Mouse (Mus musculus): ENCODE results near the gene Rad51b.
A peak's percentile ranks its signal among the peaks of the same experiment; 100 is the strongest.

Rad51b gene

DNA sequence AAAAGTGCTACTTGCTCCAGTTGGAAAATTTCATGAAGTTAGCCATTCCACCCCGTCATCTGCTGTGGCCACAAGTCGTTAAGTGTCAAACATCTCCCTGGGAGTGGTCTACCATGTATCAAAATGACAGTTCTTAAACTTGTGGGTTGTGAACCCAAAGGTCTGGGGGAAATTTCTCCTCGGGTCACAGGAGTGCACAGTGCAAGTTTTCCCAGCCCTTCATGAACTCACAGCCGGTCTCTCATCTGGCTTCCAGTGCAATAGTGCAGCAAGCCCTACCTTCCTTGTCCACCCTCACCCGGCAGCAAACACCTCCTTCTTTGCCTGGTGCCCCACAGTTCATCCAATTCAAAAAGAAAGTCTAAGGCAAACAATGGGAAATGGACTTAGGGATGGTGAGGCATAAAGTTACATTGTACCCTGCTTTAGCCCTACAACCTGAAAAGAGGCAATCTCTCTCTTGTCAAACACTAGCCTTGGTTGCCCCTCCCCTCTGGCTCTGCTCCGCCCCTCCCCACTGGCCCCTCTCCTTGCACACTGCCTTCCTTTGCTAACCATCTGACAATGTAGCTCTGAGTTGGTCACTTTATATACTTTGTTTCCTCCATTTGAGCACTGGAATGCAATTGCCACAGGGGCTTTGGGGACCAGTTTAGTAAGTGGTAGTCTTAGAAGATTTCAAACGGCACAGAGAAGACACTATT is 390.8 kb downstream of the Rad51b start:
- no peak for DNase-seq (ENCODE audit: low spot score in 2 of 2)

DNA sequence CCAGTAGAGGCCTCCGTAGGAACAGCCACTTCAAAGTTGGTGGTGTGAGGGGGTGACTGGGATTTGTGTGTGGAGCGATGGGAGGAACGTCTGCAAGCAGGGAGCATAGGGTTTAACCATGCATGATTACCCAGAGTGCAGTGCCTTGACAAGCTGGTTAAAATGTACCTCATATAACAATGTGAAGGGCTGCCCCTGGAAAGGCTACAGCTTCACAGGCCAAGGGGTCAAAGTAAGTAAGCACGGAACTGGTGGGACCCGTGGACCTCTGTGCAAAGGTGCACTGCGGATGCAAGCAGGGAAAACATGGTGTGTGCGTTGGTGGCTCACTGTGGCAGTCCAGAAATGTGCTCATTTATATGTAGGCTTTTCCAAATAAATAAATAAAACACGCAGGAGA is 392.2 kb downstream of the Rad51b start:
- DNase-seq (ENCODE audit: low spot score in 2 of 2), result no peak

DNA sequence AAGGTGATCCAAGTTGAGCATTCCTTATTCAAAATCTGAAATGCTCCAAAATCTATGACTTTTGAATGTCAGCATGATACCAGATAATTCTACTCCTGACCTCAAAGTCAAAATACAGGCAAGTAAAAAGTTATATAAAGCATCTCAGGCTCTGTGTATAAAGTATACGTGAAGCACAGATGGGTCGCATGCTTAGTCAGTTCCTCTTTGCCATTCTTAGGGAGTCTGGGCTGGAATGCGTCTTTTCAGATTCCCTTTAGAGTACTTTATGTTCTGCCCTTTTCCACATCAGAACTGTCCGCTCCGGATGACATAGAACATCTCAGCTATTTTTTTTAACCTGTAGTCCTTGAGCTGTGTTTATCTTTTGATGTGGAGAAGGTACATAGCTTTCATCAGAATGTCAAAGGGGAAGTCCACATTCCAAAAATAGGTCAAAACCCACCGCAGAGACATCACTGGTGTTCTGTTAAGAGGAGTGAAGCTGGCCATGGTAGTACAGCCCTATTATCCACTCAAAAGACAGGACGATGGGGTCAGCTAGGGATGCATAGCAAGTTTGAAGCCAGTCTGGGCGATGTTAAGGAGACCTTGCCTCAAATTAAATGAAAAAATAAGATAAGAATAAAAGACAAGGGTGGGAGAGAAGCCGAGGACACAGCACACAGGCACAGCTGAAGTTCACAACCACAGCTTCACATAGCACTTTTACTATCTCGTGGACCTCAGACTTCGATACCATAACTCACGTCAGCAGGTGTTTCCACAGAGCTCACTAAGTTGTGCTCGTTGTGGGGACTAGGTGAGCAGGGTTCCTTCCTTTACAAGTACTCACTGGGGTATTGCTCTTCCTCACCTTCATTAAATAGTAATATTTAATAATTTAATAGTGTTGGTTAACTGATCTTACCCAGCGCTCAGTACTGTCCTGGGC is 395.1 kb downstream of the Rad51b start:
- DNase-seq (ENCODE audit: low spot score in 2 of 2), result peak; percentile 54 to 59

DNA sequence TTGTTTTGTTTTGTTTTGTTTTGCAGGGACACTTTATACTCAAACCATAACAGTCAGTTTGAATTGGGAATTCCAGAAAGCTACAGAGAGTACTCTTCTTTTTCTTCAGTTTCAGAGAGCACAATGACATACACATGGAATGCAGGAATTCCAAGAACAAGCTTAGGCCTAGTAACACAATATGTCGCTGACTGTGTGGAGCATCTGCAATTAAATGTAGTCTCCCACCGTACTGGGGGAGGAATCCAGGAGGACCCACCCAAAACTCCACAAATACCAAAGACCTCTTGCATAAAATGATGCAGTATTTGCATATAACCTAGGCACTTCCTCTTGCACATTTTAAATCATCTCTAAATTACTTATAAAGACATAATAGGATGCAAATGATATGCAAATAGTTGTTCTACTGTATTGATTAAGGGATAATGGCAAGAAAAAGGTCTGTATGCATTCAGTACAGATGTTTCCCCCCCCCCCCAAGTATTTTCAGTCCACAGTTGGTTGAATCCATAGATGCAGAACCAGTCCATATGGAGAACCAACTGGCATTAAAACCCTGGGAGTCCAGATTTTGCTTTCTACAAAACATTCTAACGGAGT is 398.9 kb downstream of the Rad51b start:
- DNase-seq (ENCODE audit: low spot score in 2 of 2), result no peak

DNA sequence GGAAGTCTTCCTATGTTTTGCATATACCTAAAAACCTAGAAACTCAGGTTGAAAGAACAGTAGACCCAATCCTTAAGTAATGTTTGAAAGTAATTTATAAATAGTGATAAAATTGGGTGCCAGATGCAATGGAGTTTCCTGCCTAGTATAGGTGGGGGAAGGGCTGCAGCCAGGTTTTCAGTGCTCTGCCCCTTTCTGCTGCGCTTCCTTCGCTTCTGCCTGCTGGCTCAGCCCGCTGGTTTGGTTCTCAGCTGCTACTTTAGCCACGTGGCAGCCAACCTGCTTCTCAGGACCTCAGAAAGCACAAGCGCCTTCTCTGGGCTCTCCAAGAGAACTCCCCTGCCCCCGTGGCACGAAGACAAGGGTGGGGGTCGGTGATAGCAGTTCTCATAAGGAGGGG is 406.5 kb downstream of the Rad51b start:
- no peak for DNase-seq (ENCODE audit: low spot score in 2 of 2)

DNA sequence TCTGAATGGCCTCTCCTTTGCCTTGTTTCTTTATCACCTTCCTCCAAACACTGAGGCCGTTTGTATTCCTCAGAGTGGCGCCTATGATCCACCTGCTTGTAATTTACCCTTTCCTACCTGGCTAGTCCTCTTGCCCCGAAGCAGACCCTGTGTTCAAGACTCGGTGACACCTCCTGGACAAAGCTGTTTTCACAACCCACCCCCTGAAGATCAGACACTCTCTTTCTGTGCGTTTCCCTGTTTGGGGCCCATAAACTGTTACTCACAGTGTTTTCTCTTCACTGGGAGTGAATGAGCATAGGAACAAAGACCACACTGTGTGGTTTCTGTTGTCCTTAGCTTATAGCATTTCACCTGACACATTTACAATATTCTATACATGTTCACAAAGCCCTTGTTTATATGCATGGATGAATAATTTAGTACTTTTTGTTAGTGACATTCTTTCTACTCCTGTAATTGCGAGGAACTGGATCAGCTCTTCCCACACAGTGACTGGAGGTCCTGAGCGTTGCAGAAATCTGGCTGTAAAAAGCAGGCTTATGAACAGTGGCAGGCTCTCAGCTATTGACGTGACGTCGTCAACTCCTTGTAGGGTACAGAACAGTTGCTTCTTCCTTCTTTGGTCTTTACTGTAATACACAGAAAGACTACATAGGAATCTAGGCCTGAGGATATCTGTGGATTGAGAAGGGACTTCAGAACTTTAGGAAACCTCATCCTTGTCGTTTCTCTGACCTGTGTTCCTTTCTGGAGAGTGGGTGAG is 408.6 kb downstream of the Rad51b start:
- no peak for DNase-seq (ENCODE audit: low spot score in 2 of 2)

DNA sequence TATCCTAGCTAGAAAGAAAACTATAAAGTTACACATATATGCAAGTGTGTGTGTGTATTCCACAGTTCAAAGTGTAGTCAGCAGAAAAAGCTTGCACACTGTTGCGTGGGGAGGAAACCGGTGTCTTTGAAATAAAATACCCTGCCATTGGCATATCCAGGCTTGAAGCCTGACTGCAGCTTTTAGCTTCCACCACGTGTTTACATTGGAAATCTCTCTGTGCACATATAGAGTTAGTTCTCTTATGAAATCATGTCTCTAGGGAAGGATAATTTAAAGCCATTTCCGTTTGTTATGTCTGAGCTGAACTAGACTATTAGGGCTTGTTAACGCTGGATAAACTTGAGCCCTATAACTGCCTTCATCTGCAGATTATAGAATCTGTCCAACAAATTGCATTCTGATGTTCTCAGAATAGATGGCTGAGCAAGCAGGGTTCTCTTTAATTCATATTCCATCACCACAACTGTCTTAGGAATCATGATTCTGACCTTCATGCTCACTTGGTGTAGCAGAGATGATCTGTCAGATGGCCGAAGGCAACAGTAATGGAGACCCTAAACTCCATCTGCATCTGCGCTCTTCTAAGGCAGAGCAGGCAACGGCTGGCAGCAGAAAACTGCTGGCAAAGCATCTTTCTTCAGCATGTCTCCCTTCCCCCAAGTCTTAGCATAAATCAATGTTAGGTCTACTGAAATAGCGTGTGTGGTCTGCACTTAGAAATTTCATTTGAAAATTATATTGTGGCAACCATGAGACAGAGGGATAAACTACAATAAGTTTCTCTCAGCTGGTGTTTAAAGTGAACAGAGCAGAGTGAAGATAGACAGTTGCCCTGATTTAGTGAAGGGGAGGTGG is 410.7 kb downstream of the Rad51b start:
- no peak for DNase-seq (ENCODE audit: low spot score in 2 of 2)

DNA sequence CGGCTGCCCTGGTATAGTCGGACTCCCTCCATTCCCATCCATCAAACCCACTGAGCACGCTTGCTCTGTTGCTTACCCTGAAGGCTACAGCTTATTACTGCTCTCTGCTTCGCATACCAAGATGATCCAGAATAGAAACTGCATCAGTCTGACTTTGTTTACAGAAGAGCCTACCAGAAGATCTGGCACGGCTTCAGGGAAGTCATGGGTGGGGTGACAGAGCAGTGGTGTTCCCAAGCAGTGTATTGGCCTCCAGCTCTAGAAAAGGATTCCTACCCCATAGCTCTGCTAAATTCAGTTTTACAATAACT is 411.3 kb downstream of the Rad51b start:
- no peak for DNase-seq (ENCODE audit: low spot score in 2 of 2)

DNA sequence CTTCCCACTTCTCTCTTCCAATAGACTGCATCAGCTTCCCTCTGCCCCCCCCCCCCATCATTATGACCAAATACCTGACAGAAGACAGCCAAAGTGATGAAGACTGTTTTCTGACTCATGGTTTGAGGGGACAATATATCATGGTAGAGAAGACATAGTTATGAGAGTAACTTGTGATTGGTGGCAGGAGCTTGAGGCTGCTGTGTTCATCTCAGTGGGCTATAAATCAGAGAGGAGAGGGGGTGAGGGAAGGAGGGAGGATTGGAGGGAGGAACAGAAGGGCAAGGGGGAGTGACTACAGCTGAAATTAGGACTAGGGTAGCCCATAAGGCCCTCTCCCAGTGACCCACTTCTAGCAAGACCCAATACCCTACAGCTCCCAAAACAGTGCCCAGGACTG is 416.2 kb downstream of the Rad51b start:
- no peak for DNase-seq (ENCODE audit: low spot score in 2 of 2)

DNA sequence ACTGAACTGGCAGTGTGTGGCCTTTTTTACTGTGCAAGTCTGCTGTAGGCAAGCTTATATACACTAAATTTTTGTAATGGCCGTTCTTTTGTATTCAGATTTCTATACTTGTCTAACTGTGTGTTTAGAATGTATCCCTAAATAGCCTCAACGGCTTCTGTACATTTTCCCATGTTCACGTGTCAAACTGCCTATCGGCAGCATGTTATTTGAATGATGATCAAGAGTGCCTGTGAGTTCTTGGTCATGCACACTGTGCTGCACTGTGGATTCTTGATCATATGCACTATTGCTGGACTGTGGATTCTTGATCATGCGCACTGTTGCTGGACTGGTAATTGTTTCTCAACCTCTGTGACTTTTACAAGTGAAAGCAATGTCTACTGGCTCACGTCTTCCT is 417.4 kb downstream of the Rad51b start:
- DNase-seq (ENCODE audit: low spot score in 2 of 2), result no peak

DNA sequence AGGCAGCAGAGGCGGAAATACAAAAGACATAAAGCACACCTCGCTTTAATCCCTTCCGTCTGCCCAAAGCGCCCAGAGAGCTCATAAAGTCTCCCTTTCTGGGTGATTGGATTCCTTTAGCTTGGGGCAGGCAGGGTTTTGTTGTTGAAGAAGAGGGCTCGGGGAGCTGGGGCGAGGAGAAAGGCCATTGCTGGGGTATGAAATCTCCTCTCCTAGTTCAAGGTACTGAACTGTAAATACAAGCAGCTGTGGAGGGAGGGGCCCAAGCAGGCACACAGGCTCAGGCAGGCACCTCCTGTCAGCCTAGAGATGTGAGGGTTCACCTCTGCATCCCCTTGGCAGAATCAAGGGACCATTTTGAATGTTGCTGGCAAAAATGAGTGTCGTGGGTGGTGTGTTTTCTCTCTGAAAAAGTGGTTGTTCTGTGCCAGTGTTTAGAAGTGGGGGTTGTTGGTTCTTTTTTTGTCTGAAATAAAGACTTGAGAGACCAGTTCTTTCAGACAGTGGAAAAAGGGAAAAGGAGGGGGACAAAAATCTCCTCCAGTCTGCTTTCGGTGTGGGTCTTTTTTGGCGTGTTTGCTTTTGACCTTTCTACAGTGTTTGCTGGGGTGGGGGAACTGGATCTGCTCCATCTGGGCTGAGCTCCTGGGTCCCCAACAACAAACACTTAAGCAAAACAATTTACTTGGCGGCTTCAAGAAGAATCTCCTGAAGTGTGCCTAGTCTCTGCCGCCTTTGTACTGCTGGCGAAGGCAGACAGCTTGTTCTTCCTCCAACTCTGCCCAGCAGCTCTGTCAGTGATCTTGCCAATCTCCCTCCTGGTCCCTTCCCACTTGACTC is 418.6 kb downstream of the Rad51b start:
- no peak for DNase-seq (ENCODE audit: low spot score in 2 of 2)

DNA sequence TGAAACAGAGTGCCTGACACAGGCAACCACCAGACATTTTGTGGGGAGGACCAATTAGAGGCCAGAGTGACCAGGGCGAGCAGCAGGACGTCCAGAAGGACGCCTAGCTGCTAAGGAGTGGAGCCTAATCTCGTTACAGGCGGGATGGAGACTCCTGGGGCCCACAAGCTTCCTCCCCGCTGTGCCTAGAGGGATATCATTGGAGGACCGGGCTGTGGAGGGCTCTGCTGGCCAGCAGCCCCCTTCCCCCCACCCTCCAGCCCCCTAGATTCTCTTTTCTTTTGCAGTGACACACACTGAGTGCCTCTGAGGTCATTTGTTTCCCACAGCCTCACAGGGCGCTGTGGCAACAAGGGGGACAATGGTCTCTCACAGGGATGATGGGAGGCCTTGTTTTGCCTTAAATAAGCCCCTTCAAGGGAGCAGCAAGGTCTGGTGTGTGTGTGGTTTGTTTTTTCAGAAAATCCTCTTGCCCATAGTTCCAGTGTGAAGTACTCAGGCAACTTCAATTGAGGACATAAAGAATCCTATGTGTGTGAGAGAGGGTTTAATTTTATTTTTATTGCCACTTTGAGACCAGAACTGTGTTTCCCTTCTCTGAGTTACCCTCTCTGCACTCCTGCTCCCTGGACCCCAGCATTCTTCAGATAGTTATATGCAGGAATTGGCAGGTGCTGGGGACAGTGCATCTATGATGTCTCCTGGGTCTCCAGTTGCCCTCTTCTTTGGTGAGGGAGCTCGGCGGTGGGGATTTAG is 422.2 kb downstream of the Rad51b start:
- no peak for DNase-seq (ENCODE audit: low spot score in 2 of 2)

DNA sequence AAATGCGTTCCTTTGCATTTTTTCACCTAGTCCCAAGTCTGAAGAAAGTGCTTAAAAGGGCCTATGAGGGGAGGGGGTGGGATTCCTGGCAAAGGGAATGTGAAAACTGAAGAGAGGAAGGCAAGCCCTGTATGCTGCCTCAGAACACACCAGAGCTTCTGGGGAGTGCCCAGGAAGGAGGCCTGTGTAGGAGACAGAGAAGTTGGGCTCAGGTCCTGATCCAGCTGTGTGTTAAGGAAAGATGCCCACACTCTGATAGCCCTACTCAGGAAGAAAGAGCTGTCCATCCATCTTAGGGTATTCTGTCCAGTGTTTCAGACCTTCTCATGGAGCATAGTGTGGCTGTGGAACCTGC is 422.7 kb downstream of the Rad51b start:
- no peak for DNase-seq (ENCODE audit: low spot score in 2 of 2)

DNA sequence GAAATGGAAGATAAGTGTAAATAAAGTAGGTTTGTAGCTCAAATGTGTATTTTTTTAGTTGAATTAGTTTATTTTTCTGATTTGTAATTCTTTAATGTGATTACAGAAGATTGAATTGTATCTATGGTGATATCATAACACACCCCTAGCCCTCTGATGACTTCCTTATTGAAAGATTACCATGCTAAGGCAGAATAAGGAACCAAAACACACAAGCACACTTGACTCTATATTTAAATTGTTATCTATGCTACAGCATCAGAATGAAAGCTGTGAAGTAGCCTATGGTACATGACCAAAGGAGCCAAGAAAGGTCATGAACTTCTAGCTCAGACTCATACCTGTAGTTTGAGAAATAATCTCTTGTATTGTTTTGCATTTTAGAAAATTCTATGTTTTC is 427.8 kb downstream of the Rad51b start:
- DNase-seq (ENCODE audit: low spot score in 2 of 2), result no peak

DNA sequence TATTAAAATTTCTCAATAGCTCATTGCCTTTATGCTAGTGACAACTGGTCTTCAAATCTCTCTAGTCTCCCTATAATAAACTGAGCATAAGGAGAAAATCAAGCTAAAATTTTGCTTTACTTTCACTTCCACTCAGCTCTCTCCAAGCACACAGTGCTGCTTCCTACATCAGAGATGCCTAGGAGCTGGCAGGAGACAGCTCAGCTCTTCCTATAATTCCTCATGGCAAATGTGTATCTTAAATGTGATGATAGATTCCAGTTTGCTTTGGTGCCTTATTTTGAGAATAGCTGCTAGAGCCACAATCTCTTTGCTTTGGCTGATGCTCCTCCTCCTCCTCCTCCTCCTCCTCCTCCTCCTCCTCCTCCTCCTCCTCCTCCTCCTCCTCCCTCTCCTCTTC is 428.6 kb downstream of the Rad51b start:
- DNase-seq (ENCODE audit: low spot score in 2 of 2), result no peak

DNA sequence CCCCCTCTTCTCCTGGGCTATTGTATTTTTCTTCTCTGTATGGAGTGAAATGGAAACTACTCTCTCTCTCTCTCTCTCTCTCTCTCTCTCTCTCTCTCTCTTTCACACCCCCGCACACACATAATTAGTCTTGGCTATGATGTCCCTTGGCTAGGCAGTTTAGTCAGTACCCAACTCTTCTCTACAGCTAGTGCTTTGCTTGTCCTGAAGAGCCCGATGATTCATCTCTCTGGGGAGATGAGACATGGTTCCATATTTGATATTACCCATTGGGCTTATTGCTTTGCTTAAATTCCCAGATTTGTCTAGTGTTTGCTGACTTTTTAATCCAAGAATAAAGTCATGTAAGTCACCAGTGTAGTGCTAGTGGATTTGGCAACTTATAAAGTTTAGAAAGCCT is 429.0 kb downstream of the Rad51b start:
- no peak for DNase-seq (ENCODE audit: low spot score in 2 of 2)

DNA sequence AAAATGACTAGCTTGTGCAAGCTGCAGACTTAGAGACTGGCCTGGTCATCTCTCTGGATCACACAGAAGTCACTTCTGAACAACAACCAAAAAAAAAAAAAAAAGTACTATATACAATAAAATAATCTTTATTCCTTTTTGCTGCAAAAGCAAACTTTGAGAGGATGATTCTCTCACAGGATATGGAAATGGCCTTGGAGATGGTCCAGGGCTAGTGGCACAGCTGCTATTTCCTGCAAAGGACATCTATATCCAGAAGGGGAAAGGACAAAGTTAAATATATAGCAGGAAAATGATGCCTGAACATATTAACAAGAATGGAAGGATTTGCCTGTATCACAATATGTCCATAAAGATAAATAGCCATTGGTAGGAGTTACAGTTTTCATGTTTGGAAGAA is 429.9 kb downstream of the Rad51b start:
- DNase-seq (ENCODE audit: low spot score in 2 of 2), result no peak

DNA sequence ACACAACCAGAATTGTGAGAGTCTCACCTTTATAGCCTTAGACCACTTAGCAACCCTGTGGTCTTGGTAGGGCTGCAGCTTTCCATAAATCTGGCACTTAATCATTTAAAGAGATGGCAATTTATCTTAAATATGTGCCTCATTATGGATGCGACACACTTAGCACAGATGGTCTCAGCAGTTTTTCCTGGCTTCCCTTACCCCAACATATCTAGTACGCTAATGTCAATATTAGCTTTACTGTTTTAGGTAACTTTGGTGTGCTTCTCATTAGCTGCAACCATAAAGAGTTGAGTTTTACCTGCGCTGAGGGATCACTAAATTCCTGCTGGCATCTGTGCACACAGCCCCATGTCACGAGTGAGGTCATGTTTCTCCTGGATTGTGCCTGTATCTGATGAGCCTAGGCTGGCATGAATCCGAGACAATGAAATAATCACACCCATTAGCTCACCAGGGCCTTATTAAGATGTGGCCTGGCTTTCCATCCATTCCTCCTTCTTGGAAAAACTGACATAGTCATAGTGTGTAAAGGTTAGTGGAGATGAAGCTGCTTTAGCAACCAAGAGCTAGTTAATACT is 432.9 kb downstream of the Rad51b start:
- DNase-seq (ENCODE audit: low spot score in 2 of 2), result no peak

DNA sequence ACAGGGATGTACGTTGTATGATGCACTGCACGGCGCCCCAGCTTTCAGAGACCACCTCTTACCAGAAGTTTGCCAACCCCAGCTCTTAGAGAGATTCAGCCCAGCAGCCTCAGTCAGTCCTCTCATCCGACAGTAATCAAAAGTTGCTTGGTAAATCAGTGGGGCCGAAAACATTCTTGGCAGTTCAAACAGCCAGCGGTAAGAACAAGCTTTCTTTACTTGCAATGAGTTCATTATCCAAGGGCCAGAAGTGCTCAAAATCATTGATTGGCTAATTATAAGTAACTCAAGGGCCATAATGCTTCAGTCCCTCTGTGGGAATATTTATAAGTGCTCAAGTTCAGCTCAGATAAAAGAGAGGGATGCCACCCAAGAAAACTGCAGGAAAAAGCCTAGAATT is 434.8 kb downstream of the Rad51b start:
- no peak for DNase-seq (ENCODE audit: low spot score in 2 of 2)

Data from spleen, postnatal 36 days (tissue).